Mouse (Mus musculus): Measurements from ENCODE around the gene Nsmce4a.

DNA sequence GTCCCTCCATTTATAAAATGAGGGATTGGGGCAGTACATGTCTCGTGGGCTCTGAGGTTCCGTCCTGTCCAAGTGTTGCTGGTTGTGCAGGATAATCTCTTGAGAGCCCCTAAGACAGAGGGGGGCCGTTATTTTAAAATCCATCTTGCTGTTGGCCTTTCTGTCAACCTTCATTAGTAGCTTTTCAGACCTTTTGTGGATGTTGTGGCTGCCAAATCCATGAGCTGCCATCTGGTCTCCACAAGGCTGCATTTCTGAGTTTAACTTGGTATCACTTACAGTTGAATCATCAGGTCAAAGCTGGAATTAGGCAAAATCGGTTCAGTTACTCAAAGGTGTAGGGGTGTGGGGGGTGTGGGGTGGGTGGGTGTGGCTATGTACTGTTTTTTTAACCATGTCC is 19.6 kb downstream of the Nsmce4a start:
- TF ChIP-seq CTCF (IDR thresholded peaks at IDR 0.05; ENCODE audit: borderline replicate concordance, control insufficient read depth, extremely low read depth, insufficient read depth, low read length, poor library complexity), result no peak
- TF ChIP-seq POLR2A (IDR thresholded peaks at IDR 0.05; ENCODE audit: control insufficient read depth, extremely low read depth, insufficient read depth, low read length, poor library complexity), result no peak
